Mouse (Mus musculus) limb, embryonic 14.5 days (tissue): Measurements from ENCODE around the gene Ciita. TPM values are rescaled to one million over a fixed set of nuclear protein-coding genes. Genes with fewer than 3 reads are reported as not detected.
A peak's percentile ranks its signal among the peaks of the same experiment; 100 is the strongest.

ENCODE experiments used
- ATAC-seq: fragments of 200-750 bp; cut with Nextera tagmentation; 2 replicates; pipeline ENCODE4 v1.8.0; 2017; ENCODE audit warnings: low read depth, moderate number of reproducible peaks, moderate TSS enrichment; ENCODE audit not compliant: low FRiP score
- DNase-seq: peaks from one replicate; pipeline ENCODE4 v3.0.0-alpha.2; 2015; ENCODE audit warnings: low spot score
- H3K27ac ChIP-seq: fragments of 300-500 bp; sonication (generic); replicated peaks from 2 replicates; pipeline ENCODE4 v1.5.1; 2014; ENCODE audit warnings: low read depth, mild to moderate bottlenecking, low read length, moderate library complexity, mixed read lengths
- H3K27me3 ChIP-seq: fragments of 300-500 bp; sonication (generic); 2 replicates; pipeline ENCODE4 v1.6.1; 2014; ENCODE audit warnings: low read length, mixed read lengths; ENCODE audit not compliant: control insufficient read depth, insufficient read depth
- H3K36me3 ChIP-seq: fragments of 300-500 bp; sonication (generic); 2 replicates; pipeline ENCODE4 v1.6.1; 2014; ENCODE audit warnings: mild to moderate bottlenecking, low read length, moderate library complexity, mixed read lengths; ENCODE audit not compliant: control insufficient read depth, insufficient read depth
- H3K4me1 ChIP-seq: fragments of 300-500 bp; sonication (generic); 2 replicates; pipeline ENCODE4 v1.6.1; 2014; ENCODE audit warnings: antibody characterized with exemption, low read length, mixed read lengths; ENCODE audit not compliant: control insufficient read depth, insufficient read depth
- H3K4me2 ChIP-seq: fragments of 300-500 bp; sonication (generic); replicated peaks from 2 replicates; pipeline ENCODE4 v1.6.1; 2014; ENCODE audit warnings: low read depth, mild to moderate bottlenecking, low read length, moderate library complexity; ENCODE audit not compliant: severe bottlenecking
- H3K4me3 ChIP-seq: fragments of 300-500 bp; sonication (generic); replicated peaks from 2 replicates; pipeline ENCODE4 v1.5.1; 2014; ENCODE audit warnings: low read length
- H3K9ac ChIP-seq: fragments of 300-500 bp; sonication (generic); 2 replicates; pipeline ENCODE4 v1.6.1; 2014; ENCODE audit warnings: mild to moderate bottlenecking, low read depth, low read length, moderate library complexity; ENCODE audit not compliant: severe bottlenecking
- H3K9me3 ChIP-seq: fragments of 300-500 bp; sonication (generic); 2 replicates; pipeline ENCODE4 v1.6.1; 2016; ENCODE audit warnings: low read length; ENCODE audit not compliant: control insufficient read depth
- POLR2A ChIP-seq: fragments of 200-500 bp; IDR thresholded peaks from 2 replicates; pipeline ENCODE4 v1.8.0; 2012; ENCODE audit warnings: inconsistent platforms, mild to moderate bottlenecking, moderate library complexity, borderline replicate concordance; ENCODE audit not compliant: insufficient read depth, insufficient read length; ENCODE audit errors: extremely low read depth
- WGBS: fragments of 180-500 bp; shearing (Covaris S2); extraction: QIAGEN DNeasy Blood & Tissue Kit; methylation state at CpG from one replicate; pipeline ENCODE4 v1.1.7; 2014; 5-methylcytosine and 5-hydroxymethylcytosine counted together
- polyA plus RNA-seq, 2 experiments: library from polyadenylated mRNA; depleted of rRNA in 1 of 2; stranded (reverse) in 1 of 2; unstranded in 1 of 2; fragments of >200 nt; fragmentation: Nextera tagmentation in 1 of 2; extraction: Ambion mirVana in 1 of 2; gene quantifications; 2 replicates each; pipeline versions ENCODE4 v1.2.1 to v1.2.3; 2012 to 2014

The Ciita gene
- polyA plus RNA-seq, 2 experiments: 0.10 to 0.44 TPM

DNA sequence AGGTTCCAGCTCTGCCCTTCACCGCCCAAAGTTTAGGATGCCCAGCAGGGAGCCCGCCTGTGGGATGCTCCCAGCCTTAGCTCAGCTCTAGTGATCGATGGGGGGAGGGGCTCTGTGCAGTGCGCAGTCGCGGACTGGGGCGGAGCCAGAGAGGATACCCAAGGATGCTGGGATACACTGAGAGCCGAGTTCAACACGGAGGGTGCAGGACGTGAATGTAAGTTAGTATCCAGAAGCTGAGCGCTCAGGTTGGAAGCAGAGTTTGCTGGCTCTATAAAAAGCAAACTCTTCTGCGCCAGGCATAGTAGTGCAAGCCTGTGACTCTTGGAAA, 32.6 kb upstream of the Ciita start, which contains the start of gene Tvp23a:
Gene Tvp23a, minus strand, starts transcription at position 99 of the 331 bp plus-strand sequence.
- DNase-seq (peak; percentile 88), ATAC-seq (peak; percentile 96)
- 2% methylated on average over 12 of the region's 12 CpGs for WGBS
- Histone ChIP-seq H3K27ac (0 out of 2 replicates have a peak within 1 kb of the TSS, but pooled peaks have one; percentile 0), H3K27me3 (no peaks in the 10 kb centered on the region), H3K36me3 (no peaks in the 10 kb centered on the region), H3K4me3 (peak within 1 kb of the TSS; percentile 52), H3K4me1 (peaks cover 7% of the 10 kb centered on the region), H3K9ac (peak within 1 kb of the TSS; percentile 64), H3K4me2 (peak within 1 kb of the TSS; percentile 83), H3K9me3 (no peaks in the 10 kb centered on the region)
- TF ChIP-seq POLR2A: peak; percentile 56; the same call in 1 of the 2 replicates

DNA sequence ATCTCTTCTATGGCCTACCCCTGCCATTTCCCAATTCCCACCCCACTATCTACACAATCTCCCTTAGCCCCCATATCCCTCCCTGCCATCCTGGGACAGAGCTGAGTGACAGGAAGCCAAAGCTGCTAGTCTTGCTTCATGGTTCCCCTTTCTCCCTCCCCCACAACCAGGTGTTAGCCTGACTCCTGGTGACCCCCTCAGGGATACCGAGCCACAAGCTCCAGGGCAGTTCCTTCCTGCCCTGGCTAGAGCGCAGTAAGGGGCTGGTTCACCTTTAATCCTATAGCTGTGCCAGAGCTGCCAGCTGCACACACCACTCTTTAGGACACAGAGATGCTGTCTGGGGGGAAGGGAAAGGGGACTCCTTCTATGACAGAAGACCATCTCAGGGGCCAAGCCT, 32.1 kb upstream of the Ciita start:
- Histone ChIP-seq H3K27ac (no peak overlapping the region), H3K36me3 (no peaks in the 10 kb centered on the region), H3K9me3 (no peaks in the 10 kb centered on the region), H3K9ac (peak overlapping the region; percentile 64), H3K4me2 (peak overlapping the region; percentile 83), H3K4me3 (peak overlapping the region; percentile 52), H3K4me1 (peaks cover 10% of the 10 kb centered on the region), H3K27me3 (no peaks in the 10 kb centered on the region)
- DNase-seq (no peak), ATAC-seq (no peak)
- TF ChIP-seq POLR2A: no peak
- WGBS: 47% methylated on average over 2 of the region's 2 CpGs

DNA sequence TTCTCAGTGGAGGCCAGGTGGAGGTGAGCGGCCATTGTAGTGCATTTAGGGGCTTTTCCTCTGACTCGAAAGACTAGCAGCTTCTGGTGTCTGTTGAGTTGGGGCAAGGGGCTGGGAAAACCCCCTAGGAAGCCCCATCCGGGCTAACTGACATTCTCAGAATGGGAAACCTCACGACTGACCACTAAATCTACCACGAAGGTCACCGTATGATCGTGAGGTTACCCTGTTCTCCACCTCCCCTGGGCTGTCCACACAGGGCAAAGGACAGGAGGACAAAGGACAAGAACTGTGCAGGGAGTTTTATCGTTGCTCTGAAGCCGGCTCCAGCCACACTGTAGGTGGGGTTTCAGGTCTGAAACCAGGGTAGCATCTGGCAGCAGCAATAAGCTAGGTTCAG, 30.9 kb upstream of the Ciita start:
- WGBS: 89% methylated on average over 9 of the region's 9 CpGs
- H3K4me2 ChIP-seq: no peak overlapping the region
- no peaks in the 10 kb centered on the region for H3K9me3 ChIP-seq
- no peaks in the 10 kb centered on the region for H3K36me3 ChIP-seq
- no peak for TF ChIP-seq POLR2A
- no peak overlapping the region for H3K4me3 ChIP-seq
- H3K9ac ChIP-seq: no peak overlapping the region
- DNase-seq (no peak), ATAC-seq (no peak)
- peaks cover 10% of the 10 kb centered on the region for H3K4me1 ChIP-seq
- H3K27ac ChIP-seq: no peak overlapping the region
- no peaks in the 10 kb centered on the region for H3K27me3 ChIP-seq

DNA sequence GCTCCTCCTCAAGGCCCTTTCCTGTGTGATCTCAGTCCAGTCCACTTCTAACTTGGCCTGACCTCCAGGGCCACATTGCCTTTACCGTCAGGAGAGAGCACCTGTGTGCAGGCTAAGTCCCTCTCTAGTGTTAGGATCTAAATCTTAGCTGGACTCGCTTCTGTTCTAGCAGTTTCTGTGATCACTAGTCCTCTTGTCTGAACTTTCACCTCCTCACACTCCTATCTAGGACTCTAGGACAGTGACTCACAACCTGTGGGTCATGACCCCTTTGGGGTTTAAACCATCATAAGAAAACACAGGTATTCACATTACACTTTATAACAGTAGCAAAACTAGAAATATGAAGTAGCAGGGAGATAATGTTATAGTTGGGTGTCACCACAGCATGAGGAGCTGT, 28.0 kb upstream of the Ciita start:
- H3K27me3 ChIP-seq: no peaks in the 10 kb centered on the region
- no peak for ATAC-seq
- WGBS: 78% methylated on average over 2 of the region's 2 CpGs

DNA sequence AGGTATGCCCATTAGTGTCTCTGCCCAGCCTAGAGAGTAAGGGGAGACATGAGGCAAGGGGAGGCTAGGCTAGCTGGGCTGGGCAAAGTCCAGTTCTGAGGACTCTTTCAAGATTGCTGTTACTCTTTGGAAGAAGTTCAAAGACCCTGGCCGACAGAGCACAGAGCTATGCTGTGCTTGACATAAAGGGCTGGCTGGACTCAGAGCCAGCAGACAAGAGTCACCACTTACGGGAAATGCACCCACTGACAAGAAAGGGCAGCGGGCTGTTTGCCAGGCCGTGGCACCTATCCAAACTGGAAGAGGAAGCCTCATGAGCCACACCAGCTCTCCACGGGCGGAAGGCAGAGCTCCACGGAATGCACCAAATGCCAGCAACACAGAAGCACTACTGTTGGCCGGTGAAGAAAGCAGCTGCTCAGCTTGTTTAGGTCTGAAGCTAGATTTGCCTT, 27.4 kb upstream of the Ciita start:
- H3K9ac ChIP-seq: no peak overlapping the region
- no peak overlapping the region for H3K4me3 ChIP-seq
- H3K36me3 ChIP-seq: no peaks in the 10 kb centered on the region
- ATAC-seq (no peak), DNase-seq (no peak)
- H3K27ac ChIP-seq: no peak overlapping the region
- no peaks in the 10 kb centered on the region for H3K27me3 ChIP-seq
- H3K4me2 ChIP-seq: no peak overlapping the region
- H3K4me1 ChIP-seq: peaks cover 5% of the 10 kb centered on the region; the same call in 1 of the 2 replicates
- 71% methylated on average over 8 of the region's 8 CpGs for WGBS
- no peak for TF ChIP-seq POLR2A
- H3K9me3 ChIP-seq: no peaks in the 10 kb centered on the region

More for the DNA sequence above, 28.0 kb upstream of the Ciita start:
- Histone ChIP-seq H3K27ac (no peak overlapping the region), H3K4me2 (no peak overlapping the region), H3K9ac (no peak overlapping the region), H3K9me3 (no peaks in the 10 kb centered on the region), H3K36me3 (no peaks in the 10 kb centered on the region), H3K4me3 (no peak overlapping the region), H3K4me1 (peaks cover 5% of the 10 kb centered on the region; the same call in 1 of the 2 replicates)
- DNase-seq: no peak
- TF ChIP-seq POLR2A: no peak

DNA sequence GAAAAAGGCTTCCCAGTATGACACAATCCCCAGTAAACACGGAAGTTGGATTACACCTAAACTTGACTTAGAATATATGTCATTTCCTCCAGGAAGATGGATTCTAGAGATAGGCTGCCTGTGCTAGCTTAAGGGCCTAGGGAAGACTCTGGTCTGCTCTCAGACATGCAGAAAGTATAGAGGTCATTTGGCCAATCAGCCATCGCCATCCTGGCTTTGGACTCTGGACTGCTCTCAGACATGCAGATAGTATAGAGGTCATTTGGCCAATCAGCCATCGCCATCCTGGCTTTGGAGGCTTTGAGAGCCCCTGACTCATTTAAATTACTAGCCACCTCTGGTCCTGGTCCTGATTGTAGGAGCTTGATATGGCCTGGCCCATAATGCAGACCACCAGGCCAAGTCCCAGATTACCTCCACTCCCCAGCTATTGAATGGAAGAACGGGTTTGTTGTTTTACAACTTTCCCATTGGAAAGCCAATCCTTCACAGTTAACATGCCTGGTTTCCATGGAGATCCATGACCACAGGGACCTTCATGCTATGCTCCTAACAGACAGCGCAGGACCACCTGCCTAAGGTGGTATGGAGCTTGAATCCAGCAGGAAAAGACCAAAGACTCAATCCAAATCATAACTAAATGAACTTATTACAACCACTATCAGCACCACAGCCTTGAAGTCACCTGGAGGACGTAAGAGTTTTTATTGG, 25.8 kb upstream of the Ciita start:
- no peak overlapping the region for H3K9ac ChIP-seq
- TF ChIP-seq POLR2A: no peak
- H3K36me3 ChIP-seq: no peaks in the 10 kb centered on the region
- DNase-seq (no peak), ATAC-seq (no peak)
- H3K27ac ChIP-seq: no peak overlapping the region
- H3K27me3 ChIP-seq: no peaks in the 10 kb centered on the region
- H3K4me1 ChIP-seq: 0 out of 2 replicates have a peak, but pooled peaks cover 3% of the 10 kb centered on the region
- H3K9me3 ChIP-seq: no peaks in the 10 kb centered on the region
- no peak overlapping the region for H3K4me3 ChIP-seq
- H3K4me2 ChIP-seq: no peak overlapping the region
- WGBS: 35% methylated on average over 6 of the region's 6 CpGs
